Mouse (Mus musculus) neural tube, embryonic 15.5 days (tissue): Measurements from ENCODE around the gene Trpm1. TPM values are rescaled to one million over a fixed set of nuclear protein-coding genes. Genes with fewer than 3 reads are reported as not detected.

Experiments
- ATAC-seq: fragments of 200-750 bp; cut with Nextera tagmentation; 2 replicates; pipeline ENCODE4 v1.8.0; 2017; ENCODE audit warnings: mild to moderate bottlenecking, moderate TSS enrichment, moderate library complexity; ENCODE audit not compliant: low FRiP score
- H3K27ac ChIP-seq: fragments of 300-500 bp; sonication (generic); replicated peaks from 2 replicates; pipeline ENCODE4 v1.5.1; 2015; ENCODE audit warnings: mild to moderate bottlenecking, inconsistent platforms
- H3K27me3 ChIP-seq: fragments of 300-500 bp; sonication (generic); replicated peaks from 2 replicates; pipeline ENCODE4 v1.6.1; 2015; ENCODE audit warnings: inconsistent platforms
- H3K36me3 ChIP-seq: fragments of 300-500 bp; sonication (generic); 2 replicates; pipeline ENCODE4 v1.6.1; 2015; ENCODE audit warnings: inconsistent platforms
- H3K4me1 ChIP-seq: fragments of 300-500 bp; sonication (generic); 2 replicates; pipeline ENCODE4 v1.6.1; 2015; ENCODE audit warnings: inconsistent platforms
- H3K4me2 ChIP-seq: fragments of 300-500 bp; sonication (generic); 2 replicates; pipeline ENCODE4 v1.6.1; 2015; ENCODE audit warnings: inconsistent platforms, mild to moderate bottlenecking, moderate library complexity
- H3K4me3 ChIP-seq: fragments of 300-500 bp; sonication (generic); replicated peaks from 2 replicates; pipeline ENCODE4 v1.5.1; 2015; ENCODE audit warnings: mild to moderate bottlenecking, inconsistent platforms
- H3K9ac ChIP-seq: fragments of 300-500 bp; sonication (generic); replicated peaks from 2 replicates; pipeline ENCODE4 v1.6.1; 2015; ENCODE audit warnings: mild to moderate bottlenecking, inconsistent platforms
- H3K9me3 ChIP-seq: fragments of 300-500 bp; sonication (generic); replicated peaks from 2 replicates; pipeline ENCODE4 v1.6.1; 2016; ENCODE audit warnings: inconsistent platforms
- WGBS: fragments of 180-500 bp; shearing (Covaris S2); methylation state at CpG from one replicate; pipeline ENCODE4 v1.1.7; 2015; ENCODE audit warnings: mixed read lengths; 5-methylcytosine and 5-hydroxymethylcytosine counted together
- polyA plus RNA-seq: library from polyadenylated mRNA; unstranded; fragments of >200 nt; fragmentation: Nextera tagmentation; extraction: Ambion mirVana; gene quantifications from 2 replicates; pipeline ENCODE4 v1.2.1, GENCODE M21; 2015

Trpm1 gene
- polyA plus RNA-seq, 1 experiment from 2014 or later = 0.61 TPM

- ATAC-seq = no peak
- H3K27me3 ChIP-seq = no peaks in the 10 kb centered on the region
- no peak overlapping the region for H3K27ac ChIP-seq
- no peaks in the 10 kb centered on the region for H3K36me3 ChIP-seq
- H3K4me2 ChIP-seq = no peak overlapping the region
- H3K4me1 ChIP-seq = peaks cover 29% of the 10 kb centered on the region
- no peaks in the 10 kb centered on the region for H3K9me3 ChIP-seq
- no peak overlapping the region for H3K9ac ChIP-seq
- WGBS = 72% methylated on average over 5 of the region's 5 CpGs
- H3K4me3 ChIP-seq = no peak overlapping the region
These were observed 2.8 kb downstream of the Trpm1 start for GRCm38 (mm10) chr7:64156271-64156911.

- 66% methylated on average over 7 of the region's 7 CpGs for WGBS
- Histone ChIP-seq H3K9me3 (no peaks in the 10 kb centered on the region), H3K27ac (no peak overlapping the region), H3K27me3 (no peaks in the 10 kb centered on the region), H3K4me2 (no peak overlapping the region), H3K4me3 (no peak overlapping the region), H3K4me1 (peaks cover 29% of the 10 kb centered on the region), H3K9ac (no peak overlapping the region), H3K36me3 (no peaks in the 10 kb centered on the region)
- ATAC-seq = no peak
These were observed 3.5 kb downstream of the Trpm1 start for GRCm38 (mm10) chr7:64156918-64157690.

GRCm38 (mm10) chr7:64158281-64159055, 4.8 kb downstream of the Trpm1 start:
- 65% methylated on average over 12 of the region's 12 CpGs for WGBS
- peaks cover 33% of the 10 kb centered on the region for H3K4me1 ChIP-seq
- no peak overlapping the region for H3K4me2 ChIP-seq
- H3K36me3 ChIP-seq = no peaks in the 10 kb centered on the region
- no peaks in the 10 kb centered on the region for H3K9me3 ChIP-seq
- H3K4me3 ChIP-seq = no peak overlapping the region
- no peaks in the 10 kb centered on the region for H3K27me3 ChIP-seq
- ATAC-seq = no peak
- H3K27ac ChIP-seq = no peak overlapping the region
- H3K9ac ChIP-seq = no peak overlapping the region

GRCm38 (mm10) chr7:64159056-64159542, 5.5 kb downstream of the Trpm1 start:
- WGBS = 58% methylated on average over 5 of the region's 5 CpGs

GRCm38 (mm10) chr7:64159612-64160591, 6.3 kb downstream of the Trpm1 start:
- Histone ChIP-seq H3K36me3 (no peaks in the 10 kb centered on the region), H3K9ac (no peak overlapping the region), H3K27ac (0 out of 2 replicates have a peak overlapping the region, but pooled peaks have one; percentile 1), H3K4me2 (no peak overlapping the region), H3K9me3 (no peaks in the 10 kb centered on the region), H3K27me3 (no peaks in the 10 kb centered on the region), H3K4me3 (no peak overlapping the region), H3K4me1 (peaks cover 33% of the 10 kb centered on the region)
- no peak for ATAC-seq
- 57% methylated on average over 7 of the region's 7 CpGs for WGBS

More at GRCm38 (mm10) chr7:64159056-64159542, 5.5 kb downstream of the Trpm1 start:
- H3K9ac ChIP-seq = no peak overlapping the region
- H3K36me3 ChIP-seq = no peaks in the 10 kb centered on the region
- H3K4me3 ChIP-seq = no peak overlapping the region
- H3K27ac ChIP-seq = 0 out of 2 replicates have a peak overlapping the region, but pooled peaks have one; percentile 1
- peaks cover 33% of the 10 kb centered on the region for H3K4me1 ChIP-seq
- H3K27me3 ChIP-seq = no peaks in the 10 kb centered on the region
- no peak overlapping the region for H3K4me2 ChIP-seq
- ATAC-seq = no peak
- H3K9me3 ChIP-seq = no peaks in the 10 kb centered on the region

- H3K4me1 ChIP-seq = peaks cover 24% of the 10 kb centered on the region
- no peak for ATAC-seq
- H3K9ac ChIP-seq = no peak overlapping the region
- 0 out of 2 replicates have a peak overlapping the region, but pooled peaks have one; percentile 0 for H3K27ac ChIP-seq
- no peak overlapping the region for H3K4me3 ChIP-seq
- H3K9me3 ChIP-seq = no peaks in the 10 kb centered on the region
- no peaks in the 10 kb centered on the region for H3K36me3 ChIP-seq
- H3K4me2 ChIP-seq = no peak overlapping the region
- WGBS = 70% methylated on average over 10 of the region's 10 CpGs
- H3K27me3 ChIP-seq = no peaks in the 10 kb centered on the region
These were observed 7.3 kb downstream of the Trpm1 start for GRCm38 (mm10) chr7:64160737-64161470.

- Histone ChIP-seq H3K36me3 (no peaks in the 10 kb centered on the region), H3K27ac (no peak overlapping the region), H3K4me3 (no peak overlapping the region), H3K4me1 (peaks cover 20% of the 10 kb centered on the region), H3K4me2 (no peak overlapping the region), H3K9me3 (no peaks in the 10 kb centered on the region), H3K27me3 (no peaks in the 10 kb centered on the region), H3K9ac (no peak overlapping the region)
- WGBS = 51% methylated on average over 7 of the region's 7 CpGs
- ATAC-seq = no peak
These were observed 8.4 kb downstream of the Trpm1 start for GRCm38 (mm10) chr7:64161990-64162389.

GRCm38 (mm10) chr7:64163086-64163485, 9.5 kb downstream of the Trpm1 start:
- Histone ChIP-seq H3K27me3 (no peaks in the 10 kb centered on the region), H3K36me3 (no peaks in the 10 kb centered on the region), H3K27ac (no peak overlapping the region), H3K4me2 (no peak overlapping the region), H3K9me3 (no peaks in the 10 kb centered on the region), H3K9ac (no peak overlapping the region), H3K4me1 (peaks cover 20% of the 10 kb centered on the region), H3K4me3 (no peak overlapping the region)
- no peak for ATAC-seq
- 75% methylated on average over 3 of the region's 3 CpGs for WGBS

- Histone ChIP-seq H3K9ac (no peak overlapping the region), H3K27me3 (no peaks in the 10 kb centered on the region), H3K9me3 (no peaks in the 10 kb centered on the region), H3K27ac (no peak overlapping the region), H3K4me1 (peaks cover 15% of the 10 kb centered on the region), H3K4me2 (no peak overlapping the region), H3K36me3 (no peaks in the 10 kb centered on the region), H3K4me3 (no peak overlapping the region)
- 83% methylated on average over 1 of the region's 1 CpGs for WGBS
- no peak for ATAC-seq
These were observed 10.3 kb downstream of the Trpm1 start for GRCm38 (mm10) chr7:64163890-64164289.

- H3K4me2 ChIP-seq = no peak overlapping the region
- no peaks in the 10 kb centered on the region for H3K9me3 ChIP-seq
- no peak overlapping the region for H3K27ac ChIP-seq
- no peak overlapping the region for H3K9ac ChIP-seq
- peaks cover 6% of the 10 kb centered on the region for H3K4me1 ChIP-seq
- 0 out of 2 replicates have a peak, but pooled peaks have one; percentile 60 for ATAC-seq
- H3K4me3 ChIP-seq = no peak overlapping the region
- WGBS = 73% methylated on average over 3 of the region's 3 CpGs
- no peaks in the 10 kb centered on the region for H3K27me3 ChIP-seq
- H3K36me3 ChIP-seq = no peaks in the 10 kb centered on the region
These were observed 11.4 kb downstream of the Trpm1 start for GRCm38 (mm10) chr7:64164997-64165396.
